Mouse (Mus musculus): ENCODE data around the gene Cog8. TPM values are rescaled to one million over a fixed set of nuclear protein-coding genes. Genes with fewer than 3 reads are reported as not detected.

Gene Cog8
- total and polyA plus RNA-seq, 3 experiments = 17.2 to 18.7 (median 17.9) TPM

GRCm38 (mm10) chr8:107073706-107074105 is 17.2 kb upstream of the Cog8 start:
- DNase-seq = no peak
- no peaks in the 10 kb centered on the region for H3K27me3 ChIP-seq (ENCODE audit: control insufficient read depth, insufficient read depth, low read length)
- no peaks in the 10 kb centered on the region for H3K79me2 ChIP-seq (replicated peaks; ENCODE audit: control insufficient read depth, insufficient read depth, low read length)
- no peak for TF ChIP-seq EP300 (IDR thresholded peaks at IDR 0.05; ENCODE audit: insufficient read depth, low read depth, low read length)
- no peak for TF ChIP-seq CTCF (IDR thresholded peaks at IDR 0.05)
- TF ChIP-seq POLR2A (IDR thresholded peaks at IDR 0.05; ENCODE audit: insufficient read depth, low read depth, low read length) = no peak
- H3K4me1 ChIP-seq (ENCODE audit: control insufficient read depth, insufficient read depth, low read length) = no peaks in the 10 kb centered on the region
- no peak overlapping the region for H3K27ac ChIP-seq
- no peak overlapping the region for H3K4me3 ChIP-seq
- 75% methylated on average over 4 of the region's 4 CpGs for WGBS
- no peaks in the 10 kb centered on the region for H3K36me3 ChIP-seq (ENCODE audit: control insufficient read depth, insufficient read depth, low read length)
- no peak overlapping the region for H3K9ac ChIP-seq (ENCODE audit: low read depth, low read length)
- intact Hi-C loops (cut with DNase I) = no loop called here

- no peak within 1 kb of the TSS for H3K9ac ChIP-seq (ENCODE audit: low read depth, low read length)
- no peaks in the 10 kb centered on the region for H3K27me3 ChIP-seq (ENCODE audit: control insufficient read depth, insufficient read depth, low read length)
- H3K79me2 ChIP-seq (replicated peaks; ENCODE audit: control insufficient read depth, insufficient read depth, low read length) = no peaks in the 10 kb centered on the region
- H3K4me1 ChIP-seq (ENCODE audit: control insufficient read depth, insufficient read depth, low read length) = no peaks in the 10 kb centered on the region
- H3K36me3 ChIP-seq (ENCODE audit: control insufficient read depth, insufficient read depth, low read length) = no peaks in the 10 kb centered on the region
- no peak within 1 kb of the TSS for H3K27ac ChIP-seq
- WGBS = 53% methylated on average over 17 of the region's 17 CpGs
- peak in 1 of 2 experiments; percentile 18 for DNase-seq
- intact Hi-C loops (cut with DNase I) = no loop called here
- H3K4me3 ChIP-seq = no peak within 1 kb of the TSS
- no peak for TF ChIP-seq POLR2A (IDR thresholded peaks at IDR 0.05; ENCODE audit: insufficient read depth, low read depth, low read length)
- no peak for TF ChIP-seq EP300 (IDR thresholded peaks at IDR 0.05; ENCODE audit: insufficient read depth, low read depth, low read length)
- TF ChIP-seq CTCF (IDR thresholded peaks at IDR 0.05) = no peak
Observed at GRCm38 (mm10) chr8:107065511-107066496, 9.3 kb upstream of the Cog8 start, which contains the start of gene Tmed6. Gene Tmed6 (minus strand): TSS chr8:107065644.

GRCm38 (mm10) chr8:107062613-107063012 is 6.1 kb upstream of the Cog8 start:
- no peaks in the 10 kb centered on the region; the same call in 1 of the 2 replicates for H3K4me1 ChIP-seq (ENCODE audit: control insufficient read depth, insufficient read depth, low read length)
- intact Hi-C loops (cut with DNase I) = no loop called here
- H3K36me3 ChIP-seq (ENCODE audit: control insufficient read depth, insufficient read depth, low read length) = no peaks in the 10 kb centered on the region; the same call in 1 of the 2 replicates
- H3K9ac ChIP-seq (ENCODE audit: low read depth, low read length) = no peak overlapping the region
- no peak for DNase-seq
- H3K79me2 ChIP-seq (replicated peaks; ENCODE audit: control insufficient read depth, insufficient read depth, low read length) = no peaks in the 10 kb centered on the region
- WGBS = 80% methylated on average over 1 of the region's 1 CpGs
- no peak overlapping the region for H3K4me3 ChIP-seq
- H3K27ac ChIP-seq = no peak overlapping the region
- H3K27me3 ChIP-seq (ENCODE audit: control insufficient read depth, insufficient read depth, low read length) = no peaks in the 10 kb centered on the region
- TF ChIP-seq POLR2A (IDR thresholded peaks at IDR 0.05; ENCODE audit: insufficient read depth, low read depth, low read length) = no peak
- no peak for TF ChIP-seq CTCF (IDR thresholded peaks at IDR 0.05)
- no peak for TF ChIP-seq EP300 (IDR thresholded peaks at IDR 0.05; ENCODE audit: insufficient read depth, low read depth, low read length)

- no peak for DNase-seq
- H3K4me3 ChIP-seq = peak overlapping the region; percentile 95
- intact Hi-C loops (cut with DNase I) = loop anchor here (1.0 to 2.0 kb wide), 2 partner anchors 26 to 40 kb away; partner anchors contain the start of genes Terf2 and Vps4a
- H3K9ac ChIP-seq (ENCODE audit: low read depth, low read length) = peak overlapping the region; percentile 59
- WGBS = under 1% methylated on average over 33 of the region's 33 CpGs
- peaks cover 2% of the 10 kb centered on the region for H3K4me1 ChIP-seq (ENCODE audit: control insufficient read depth, insufficient read depth, low read length)
- TF ChIP-seq POLR2A (IDR thresholded peaks at IDR 0.05; ENCODE audit: insufficient read depth, low read depth, low read length) (no peak), EP300 (IDR thresholded peaks at IDR 0.05; ENCODE audit: insufficient read depth, low read depth, low read length) (no peak), CTCF (IDR thresholded peaks at IDR 0.05) (no peak)
- peaks cover 3% of the 10 kb centered on the region for H3K36me3 ChIP-seq (ENCODE audit: control insufficient read depth, insufficient read depth, low read length)
- no peaks in the 10 kb centered on the region for H3K27me3 ChIP-seq (ENCODE audit: control insufficient read depth, insufficient read depth, low read length)
- H3K79me2 ChIP-seq (replicated peaks; ENCODE audit: control insufficient read depth, insufficient read depth, low read length) = peaks cover 2% of the 10 kb centered on the region; the same call in 1 of the 2 replicates
- peak overlapping the region; percentile 64 for H3K27ac ChIP-seq
Observed at GRCm38 (mm10) chr8:107056973-107057369, 482 bp upstream of the Cog8 start.

GRCm38 (mm10) chr8:107052046-107052445 is 4.4 kb downstream of the Cog8 start:
- peaks cover 3% of the 10 kb centered on the region; the same call in 1 of the 2 replicates for H3K36me3 ChIP-seq (ENCODE audit: control insufficient read depth, insufficient read depth, low read length)
- H3K27me3 ChIP-seq (ENCODE audit: control insufficient read depth, insufficient read depth, low read length) = no peaks in the 10 kb centered on the region
- no peak overlapping the region for H3K9ac ChIP-seq (ENCODE audit: low read depth, low read length)
- 96% methylated on average over 8 of the region's 8 CpGs for WGBS
- no peak for TF ChIP-seq EP300 (IDR thresholded peaks at IDR 0.05; ENCODE audit: insufficient read depth, low read depth, low read length)
- no peak for TF ChIP-seq POLR2A (IDR thresholded peaks at IDR 0.05; ENCODE audit: insufficient read depth, low read depth, low read length)
- TF ChIP-seq CTCF (IDR thresholded peaks at IDR 0.05) = no peak
- DNase-seq = no peak
- no peak overlapping the region for H3K4me3 ChIP-seq
- H3K27ac ChIP-seq = no peak overlapping the region
- intact Hi-C loops (cut with DNase I) = no loop called here
- H3K79me2 ChIP-seq (replicated peaks; ENCODE audit: control insufficient read depth, insufficient read depth, low read length) = peaks cover 2% of the 10 kb centered on the region; the same call in 1 of the 2 replicates
- peaks cover 3% of the 10 kb centered on the region for H3K4me1 ChIP-seq (ENCODE audit: control insufficient read depth, insufficient read depth, low read length)

- Histone ChIP-seq H3K9ac (ENCODE audit: low read depth, low read length) (no peak overlapping the region), H3K27me3 (ENCODE audit: control insufficient read depth, insufficient read depth, low read length) (no peaks in the 10 kb centered on the region), H3K4me3 (no peak overlapping the region), H3K4me1 (ENCODE audit: control insufficient read depth, insufficient read depth, low read length) (peaks cover 5% of the 10 kb centered on the region), H3K36me3 (ENCODE audit: control insufficient read depth, insufficient read depth, low read length) (peaks cover 13% of the 10 kb centered on the region), H3K27ac (no peak overlapping the region), H3K79me2 (replicated peaks; ENCODE audit: control insufficient read depth, insufficient read depth, low read length) (no peaks in the 10 kb centered on the region)
- WGBS = 92% methylated on average over 4 of the region's 4 CpGs
- TF ChIP-seq POLR2A (IDR thresholded peaks at IDR 0.05; ENCODE audit: insufficient read depth, low read depth, low read length) (no peak), CTCF (IDR thresholded peaks at IDR 0.05) (no peak), EP300 (IDR thresholded peaks at IDR 0.05; ENCODE audit: insufficient read depth, low read depth, low read length) (no peak)
- intact Hi-C loops (cut with DNase I) = no loop called here
- DNase-seq = no peak
Observed at GRCm38 (mm10) chr8:107049480-107049879, 7.0 kb downstream of the Cog8 start.

All from heart, adult 2 months (tissue).